Mouse (Mus musculus): ENCODE data around the gene Vmn1r130.
"Not testable (repeated sequence)": the region's sequence is repeated elsewhere in the genome, so short reads cannot be mapped to it uniquely, and the experiment has no call there.

The Vmn1r130 gene

GRCm38 (mm10) chr7:21511480-21511879 is at the start of gene Vmn1r130:
TSS of gene Vmn1r130 (plus strand) at chr7:21511780.
- not testable (repeated sequence) for DNase-seq

- DNase-seq: not testable (repeated sequence)
These were observed 34.4 kb downstream of the Vmn1r130 start, which contains the start of gene Vmn1r131 for GRCm38 (mm10) chr7:21545990-21546389. TSS of gene Vmn1r131 (minus strand) at chr7:21546090.
